Mouse (Mus musculus) cerebellum, postnatal 36 days (tissue): ENCODE measurements at regions not wholly inside any gene's neighbourhood (a gene's known extent, or its start where the extent isn't known, plus 50 kb on each side); places are given as distances from the start of the nearest gene placed in this dataset.

Experiments
- DNase-seq, 2 experiments: peaks; one replicate each; pipeline ENCODE4 v3.0.0; 2021 to 2022; ENCODE audit warnings: mixed read lengths in 2 of 2

DNA sequence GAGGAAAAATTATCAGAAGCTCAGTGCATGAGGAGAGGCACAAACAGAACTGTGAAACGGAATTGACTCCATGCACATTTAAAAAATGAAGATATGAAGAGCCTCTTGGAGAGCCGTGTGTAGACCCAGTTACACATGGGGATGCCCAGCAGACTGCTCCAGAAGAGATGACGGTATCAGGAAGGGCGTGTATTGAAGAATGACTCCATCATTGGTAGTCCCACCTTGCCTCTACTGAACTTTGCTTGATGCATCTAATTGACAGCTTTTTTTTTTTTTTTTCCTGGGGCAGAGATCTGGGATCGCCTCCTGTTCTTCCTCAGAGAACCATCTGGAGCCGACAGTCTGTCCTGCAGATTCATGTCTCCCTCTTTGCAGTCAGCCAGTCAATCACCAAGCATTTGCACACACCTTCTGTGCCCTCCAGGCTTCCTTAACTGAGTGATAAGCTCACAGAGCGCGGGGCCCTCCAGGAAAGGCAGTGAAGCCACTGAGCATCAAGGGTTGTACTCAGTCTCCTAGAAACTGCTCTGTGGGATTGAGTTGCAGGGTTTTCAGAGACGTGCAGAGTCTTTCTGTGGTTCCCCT, 57.6 kb upstream of the D1Pas1 start:
- no peak for DNase-seq

- DNase-seq, result no peak
These were observed 58.1 kb upstream of the D1Pas1 start for GRCm38 (mm10) chr1:186909073-186909472.

DNA sequence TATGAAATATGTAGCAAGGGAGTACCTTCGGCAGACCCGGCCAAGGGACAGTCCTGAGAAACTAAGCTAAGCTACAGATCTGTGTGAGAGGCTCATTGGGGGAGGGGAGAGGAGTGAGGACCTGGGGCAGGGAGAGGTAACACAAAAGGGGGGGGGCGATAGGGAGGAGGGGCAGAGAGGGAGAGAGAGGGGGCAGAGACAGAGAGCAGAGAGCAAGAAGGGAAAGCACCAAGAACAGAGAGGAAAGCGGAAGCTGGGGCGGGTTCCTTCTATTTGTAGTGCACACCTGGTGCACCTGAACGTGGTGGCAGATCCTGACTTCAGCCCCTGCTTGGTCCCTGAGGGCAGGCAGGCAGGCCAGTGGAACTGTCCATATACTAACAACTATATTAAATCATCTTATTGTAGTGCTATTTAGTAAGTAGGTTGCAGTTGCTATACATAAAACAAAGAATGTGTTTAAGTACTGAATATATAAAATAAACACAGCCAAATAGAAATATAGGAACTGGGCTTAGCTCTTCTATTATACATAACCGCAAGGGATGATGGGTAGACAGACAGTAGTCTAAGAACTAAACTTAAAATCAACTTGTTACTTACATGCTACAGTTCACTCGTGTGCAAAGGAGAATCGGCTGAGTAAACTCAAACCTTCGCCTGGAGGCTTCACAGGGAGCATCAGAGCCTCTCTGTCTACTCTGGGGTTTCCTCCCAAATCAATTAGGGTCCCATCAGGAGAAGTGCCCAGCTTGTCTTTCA, 59.6 kb upstream of the D1Pas1 start:
- DNase-seq, result no peak

GRCm38 (mm10) chr1:186905942-186906341, 61.3 kb upstream of the D1Pas1 start:
- DNase-seq, result no peak

- DNase-seq, result no peak
These were observed 65.7 kb upstream of the D1Pas1 start for GRCm38 (mm10) chr1:186901548-186901947.

DNA sequence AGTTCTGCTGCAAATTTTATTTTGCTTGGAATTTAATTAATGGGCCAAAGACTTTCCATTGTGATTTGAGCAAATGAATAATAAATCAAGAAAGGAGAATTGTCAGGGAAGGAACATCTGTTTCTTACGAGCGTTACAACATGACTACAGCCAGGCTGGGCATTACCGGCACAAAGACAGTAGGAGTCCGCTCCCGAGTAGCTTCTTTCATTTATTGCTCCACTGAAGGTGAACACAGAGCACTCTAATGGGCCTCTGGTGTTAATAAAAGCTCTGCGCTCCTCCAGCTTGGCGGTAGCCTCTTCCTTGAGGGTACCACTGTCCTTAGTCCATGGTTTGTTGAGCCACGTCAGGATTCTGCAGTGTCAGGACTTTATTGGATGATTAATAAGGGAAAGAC, 69.0 kb upstream of the D1Pas1 start:
- DNase-seq, result no peak

GRCm38 (mm10) chr1:186889584-186889852, 77.7 kb upstream of the D1Pas1 start:
- no peak for DNase-seq

DNA sequence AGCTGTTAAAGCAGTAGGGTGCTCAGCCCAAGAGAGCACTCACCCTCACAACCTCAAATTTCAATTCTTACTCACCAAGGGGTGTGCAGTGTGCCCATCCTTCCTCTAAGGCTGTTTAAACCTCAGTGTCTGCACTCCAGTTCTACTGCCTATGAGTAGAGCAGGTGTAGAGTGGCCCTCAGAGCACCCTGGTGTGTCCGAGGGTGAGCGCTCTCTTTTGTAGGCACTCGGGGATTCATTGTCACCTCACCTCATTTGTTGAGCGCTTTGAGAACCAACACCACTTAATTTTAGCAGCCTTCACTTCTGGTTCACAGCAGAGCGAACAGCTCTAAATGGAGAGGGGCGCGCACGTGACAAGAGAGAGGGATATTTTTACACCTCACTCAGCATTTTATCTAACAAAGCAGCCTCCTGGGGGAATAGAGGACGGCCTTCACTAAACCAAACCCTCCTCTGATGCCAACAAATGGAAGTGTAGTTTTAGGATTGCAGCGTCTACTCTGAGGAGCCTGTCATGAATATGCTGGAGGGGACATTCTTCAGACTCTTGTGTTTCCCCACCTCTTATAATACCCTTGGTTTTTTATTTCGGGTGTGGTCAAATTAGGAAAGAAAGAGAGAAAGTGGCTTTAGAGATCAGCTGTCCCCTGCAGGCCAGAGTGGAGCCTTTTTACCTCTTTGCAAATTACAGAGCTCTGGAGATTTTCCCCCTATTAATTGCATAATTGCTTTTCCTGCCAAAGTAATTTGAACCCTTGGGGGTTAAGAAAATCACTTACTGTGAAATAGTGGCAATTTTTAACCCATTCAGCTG, 78.2 kb upstream of the D1Pas1 start:
- DNase-seq, result no peak

DNA sequence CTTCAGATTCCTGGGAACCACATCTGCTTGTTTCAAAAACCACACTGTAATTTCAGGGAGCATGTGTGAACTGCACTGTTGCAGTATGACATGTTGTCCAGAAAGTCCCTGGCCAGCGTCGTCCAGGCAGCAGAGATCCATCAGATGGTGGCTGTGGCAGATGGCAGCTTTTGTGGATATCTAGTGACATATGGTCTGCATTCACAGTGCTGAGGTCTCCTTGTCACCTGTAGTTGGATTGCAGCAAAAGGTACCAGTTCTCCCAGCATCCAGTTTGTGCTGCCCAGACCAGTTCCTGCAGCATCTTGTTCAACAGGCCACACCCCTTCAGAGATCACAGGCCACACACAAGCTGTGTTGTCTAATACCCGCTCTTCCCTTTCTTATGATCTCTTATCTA, 80.1 kb upstream of the D1Pas1 start:
- DNase-seq, result peak; percentile 14 to 31

GRCm38 (mm10) chr1:186880391-186880790, 86.8 kb upstream of the D1Pas1 start:
- DNase-seq, result no peak

DNA sequence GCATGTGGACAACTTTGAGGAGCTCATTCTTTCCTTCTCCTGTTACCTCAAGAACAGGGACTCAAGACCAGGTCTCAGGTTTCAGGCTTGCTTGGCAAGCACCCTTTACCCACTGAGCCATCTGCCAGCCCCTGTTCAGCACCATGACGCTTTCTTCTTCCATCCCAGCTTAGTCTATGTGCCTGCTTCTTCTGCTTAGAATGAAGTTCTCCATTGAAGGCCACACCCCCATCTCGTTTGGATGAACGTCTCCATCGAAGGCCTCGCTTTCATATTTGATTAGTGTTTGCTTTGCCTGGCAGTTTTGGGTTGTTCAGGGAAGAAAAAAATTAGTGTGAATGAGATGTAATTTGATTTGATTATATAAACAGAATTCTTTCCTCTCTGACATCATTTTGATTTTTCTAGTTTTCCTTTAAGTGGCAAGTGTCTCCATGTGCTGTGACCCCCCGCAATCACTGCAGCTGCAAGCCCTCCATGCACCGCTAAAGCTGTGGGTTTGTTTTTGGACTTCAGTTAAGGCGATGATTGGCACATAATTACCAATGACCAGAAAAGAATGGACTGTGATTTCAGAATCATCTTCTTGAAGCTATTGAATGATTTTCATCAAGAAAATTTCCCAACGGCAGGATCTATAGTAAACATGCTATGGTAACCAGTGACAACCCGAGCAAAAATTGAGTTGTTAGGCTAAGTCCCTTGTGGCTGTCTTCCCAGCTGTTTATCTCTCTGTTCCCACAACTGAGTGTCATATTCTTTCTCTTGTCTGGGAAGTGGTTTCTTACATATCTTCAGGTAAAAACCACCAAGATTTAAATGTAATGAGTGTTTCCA, 106.4 kb upstream of the D1Pas1 start:
- DNase-seq, result no peak

DNA sequence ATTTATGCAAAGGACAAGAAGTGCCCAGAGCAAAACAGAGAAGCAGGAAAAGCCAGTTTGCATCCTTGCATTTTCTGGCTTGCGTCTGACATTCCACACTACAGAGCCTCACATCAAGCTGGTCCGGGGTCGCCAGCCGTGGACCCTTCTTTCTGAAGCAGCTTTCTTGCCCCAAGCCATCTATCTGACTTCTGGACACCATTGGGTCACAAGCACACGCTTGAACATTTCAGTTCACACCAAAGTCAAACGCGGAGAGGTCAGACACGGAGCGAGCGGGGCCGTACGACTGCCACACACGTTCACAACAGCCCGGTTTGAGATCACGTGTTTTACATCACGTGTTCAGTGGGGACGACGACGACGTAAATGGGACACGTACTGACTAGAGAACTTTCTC, 108.9 kb upstream of the D1Pas1 start:
- no peak for DNase-seq

- DNase-seq, result no peak
These were observed 106.4 kb upstream of the Rrp15 start for GRCm38 (mm10) chr1:186855474-186856036.

DNA sequence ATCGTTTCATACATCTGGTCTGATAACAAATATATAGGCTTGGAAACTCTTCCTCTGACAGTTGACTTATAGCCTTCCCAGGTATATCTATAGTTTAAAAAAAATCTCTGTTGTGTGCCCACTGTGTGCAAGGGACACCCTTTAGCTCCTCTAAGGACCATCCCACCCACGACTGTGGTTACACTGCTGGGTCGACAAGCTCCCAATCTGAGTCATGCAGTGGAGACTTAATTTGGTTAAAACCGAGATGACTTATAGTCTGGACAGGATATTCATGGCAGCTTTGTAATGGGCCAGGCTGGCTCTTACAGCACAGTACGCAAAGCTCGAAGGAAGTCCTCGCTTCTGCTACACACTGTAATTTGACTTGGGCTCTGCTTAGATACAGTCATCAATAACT, 96.1 kb upstream of the Rrp15 start:
- no peak for DNase-seq

GRCm38 (mm10) chr1:186833896-186834800, 85.0 kb upstream of the Rrp15 start:
- DNase-seq, result peak; percentile 16 to 17

DNA sequence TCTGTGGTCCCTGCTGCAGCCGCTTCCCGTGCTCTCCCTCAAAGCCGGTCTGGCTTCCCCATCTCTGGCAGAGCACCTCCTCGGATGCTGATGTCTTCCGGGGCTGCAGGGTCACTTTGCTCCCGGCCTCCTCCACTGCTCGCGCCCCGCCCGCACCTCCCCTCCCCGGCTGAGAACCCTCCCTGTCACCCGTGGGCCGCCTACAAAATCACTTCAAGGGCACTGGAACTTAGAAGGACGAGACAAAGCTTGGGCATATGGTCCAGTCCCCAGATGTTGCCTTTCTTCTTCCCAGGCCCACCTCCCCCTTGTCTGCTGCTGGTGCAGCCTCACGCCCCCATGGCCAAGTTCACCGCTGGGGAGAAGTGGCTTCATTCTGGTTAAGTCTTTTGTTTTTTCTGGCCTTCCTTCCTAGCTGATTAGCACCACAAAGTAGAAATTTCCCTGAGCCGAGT, 84.3 kb upstream of the Rrp15 start:
- peak in 1 of 2 experiments; percentile 4 for DNase-seq

GRCm38 (mm10) chr1:186827773-186828172, 78.6 kb upstream of the Rrp15 start:
- DNase-seq, result peak in 1 of 2 experiments; percentile 23

DNA sequence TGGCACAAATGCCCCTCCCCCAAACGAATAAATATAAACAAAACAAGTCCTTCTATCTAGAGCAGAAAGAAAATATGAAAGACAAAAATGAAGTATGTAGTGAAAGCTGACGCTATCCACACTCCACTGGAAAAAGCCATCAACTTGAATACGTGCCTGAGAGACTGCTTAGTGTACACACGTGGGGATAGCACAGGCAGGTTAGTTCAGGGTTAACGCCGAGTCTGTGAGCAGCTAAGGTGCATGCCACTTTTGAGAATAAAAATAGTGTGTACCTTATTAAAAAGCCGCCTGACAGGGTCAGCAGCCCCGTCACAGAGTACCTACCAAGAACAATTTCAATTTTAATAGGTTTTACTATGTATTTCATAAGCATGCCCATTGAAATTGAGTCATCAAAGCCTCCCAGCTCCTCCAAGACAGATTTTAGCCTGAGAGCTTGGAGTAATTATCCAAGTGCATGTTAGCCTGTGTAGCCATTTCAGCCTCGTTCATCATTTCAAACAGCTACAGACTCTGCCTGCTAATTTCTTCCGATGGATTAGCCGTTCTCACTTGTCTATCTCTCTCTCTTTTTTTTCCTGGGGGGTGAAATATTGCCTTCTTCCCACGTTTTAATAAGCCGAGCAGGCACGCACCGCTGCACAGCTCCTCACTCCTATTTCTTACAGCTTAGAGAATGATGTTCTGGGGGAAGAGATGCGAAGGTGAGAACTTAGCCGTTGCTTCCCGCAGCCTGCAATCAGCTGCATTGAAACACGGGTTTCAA, 59.2 kb upstream of the Rrp15 start:
- DNase-seq, result no peak

DNA sequence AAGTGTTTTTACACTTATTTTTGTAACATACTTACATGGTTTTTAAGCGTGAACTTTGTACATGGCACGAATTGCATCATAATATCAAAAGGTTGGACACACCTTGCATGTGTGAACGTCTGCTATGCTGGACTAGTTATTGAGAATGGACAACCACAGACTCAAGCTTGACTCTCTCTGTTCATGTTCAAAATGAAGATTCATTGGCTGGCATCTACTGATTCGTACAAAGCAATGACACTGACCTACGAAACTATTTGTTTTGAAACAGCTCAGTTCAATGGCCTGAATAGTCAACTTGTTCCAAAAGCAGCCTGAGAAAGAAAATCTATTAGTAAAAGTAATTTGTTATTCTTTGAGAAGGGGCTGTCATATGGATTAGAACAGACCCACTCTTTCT, 55.3 kb upstream of the Rrp15 start:
- DNase-seq, result no peak
